Comparison of ENCODE assay signal across 1 mouse cellular context in genomic region chr19:53712297-53713025, GRCm38 (mm10).
TF ChIP-seq lines count a peak whose summit lies in the region.

No protein-coding gene starts in this region.

TF ChIP-seq in CH12.LX, 34 proteins besides CTCF, POLR2A, EP300 and RAD21 (continued from another document):
- TF ChIP-seq GABPA (IDR thresholded peaks at IDR 0.05; ENCODE audit: insufficient replicate concordance, low read depth, low read length) = no peak
- peak; percentile 46 for TF ChIP-seq SMC3 (IDR thresholded peaks at IDR 0.05; ENCODE audit: low read depth, low read length)
- no peak for TF ChIP-seq RCOR1 (conservative IDR thresholded peaks at IDR 0.05; ENCODE audit: low read depth, low read length)
